ENCODE assay signal across 19 mouse cellular contexts in genomic region chr5:77364443-77365038, GRCm38 (mm10). TPM values are rescaled to one million over a fixed set of nuclear protein-coding genes. Genes with fewer than 3 reads are reported as not detected.
DNase-seq lines count a peak whose midpoint lies in the region; ATAC-seq lines count a peak whose summit lies in the region.
"Had no signal": no experiment of that assay in that cellular context is flagged by ENCODE, and none has a peak within 500 bp of the region (broad histone marks: within the 10 kb centered on the region; RNA-seq: fewer than 3 reads in every experiment).

No protein-coding gene starts in this region.

- peak; percentile 94 for DNase-seq in heart, adult 11 months
- DNase-seq in heart, postnatal 10 days: no peak
- DNase-seq in kidney, postnatal 36 days: no peak
- DNase-seq in ES-CJ7 (ENCODE audit: low read depth, low spot score) (peak; percentile 64), adipocyte (ENCODE audit: low spot score) (no peak)
- DNase-seq: adrenal gland, postnatal 10 days; cerebellum, adult 8-10 months; forebrain, postnatal 0 days; gastrocnemius, postnatal 10 days; liver, postnatal 0 days; thymus, postnatal 36 days had no signal

- 83% methylated on average over 3 of the region's 3 CpGs for WGBS in kidney, embryonic 15.5 days
- 69% methylated on average over 3 of the region's 3 CpGs for WGBS in embryonic facial prominence, embryonic 15.5 days
- 95% methylated on average over 3 of the region's 3 CpGs for WGBS in forebrain, embryonic 12.5 days

- H3K9me3 ChIP-seq in kidney, embryonic 15.5 days (replicated peaks): no peaks in the 10 kb centered on the region
- no peaks in the 10 kb centered on the region for H3K9me3 ChIP-seq in embryonic facial prominence, embryonic 15.5 days (replicated peaks)
- no peaks in the 10 kb centered on the region for H3K9me3 ChIP-seq in forebrain, embryonic 12.5 days
- H3K9me3 ChIP-seq: heart, embryonic 10.5 days; hindbrain, embryonic 12.5 days; limb, embryonic 12.5 days; midbrain, embryonic 15.5 days had no signal

- H3K4me1 ChIP-seq in kidney, embryonic 15.5 days: peaks cover 63% of the 10 kb centered on the region
- H3K4me1 ChIP-seq in embryonic facial prominence, embryonic 15.5 days: peaks cover 41% of the 10 kb centered on the region
- no peaks in the 10 kb centered on the region for H3K4me1 ChIP-seq in forebrain, embryonic 12.5 days
- H3K4me1 ChIP-seq: hindbrain, embryonic 12.5 days; midbrain, embryonic 15.5 days had no signal

- no peak overlapping the region for H3K4me3 ChIP-seq in kidney, embryonic 15.5 days (replicated peaks)
- H3K4me3 ChIP-seq in embryonic facial prominence, embryonic 15.5 days (replicated peaks): no peak overlapping the region
- no peak overlapping the region for H3K4me3 ChIP-seq in forebrain, embryonic 12.5 days (replicated peaks)
- H3K4me3 ChIP-seq: erythroblast, embryonic 14.5 days; heart, embryonic 10.5 days; hindbrain, embryonic 12.5 days; limb, embryonic 12.5 days; midbrain, embryonic 15.5 days had no signal

- no peak overlapping the region for H3K4me2 ChIP-seq in kidney, embryonic 15.5 days
- no peak overlapping the region for H3K4me2 ChIP-seq in embryonic facial prominence, embryonic 15.5 days (replicated peaks)
- H3K4me2 ChIP-seq in forebrain, embryonic 12.5 days: no peak overlapping the region
- H3K4me2 ChIP-seq: hindbrain, embryonic 12.5 days; limb, embryonic 12.5 days; midbrain, embryonic 15.5 days had no signal

- H3K9ac ChIP-seq in kidney, embryonic 15.5 days: no peak overlapping the region
- no peak overlapping the region for H3K9ac ChIP-seq in embryonic facial prominence, embryonic 15.5 days
- no peak overlapping the region for H3K9ac ChIP-seq in forebrain, embryonic 12.5 days
- H3K9ac ChIP-seq: forebrain, postnatal 0 days; hindbrain, embryonic 12.5 days; limb, embryonic 12.5 days; liver, postnatal 0 days; midbrain, embryonic 15.5 days had no signal

- H3K27me3 ChIP-seq in kidney, embryonic 15.5 days: no peaks in the 10 kb centered on the region
- H3K27me3 ChIP-seq in embryonic facial prominence, embryonic 15.5 days: no peaks in the 10 kb centered on the region
- H3K27me3 ChIP-seq in forebrain, embryonic 12.5 days: 0 out of 2 replicates have a peak, but pooled peaks cover 3% of the 10 kb centered on the region
- H3K27me3 ChIP-seq: hindbrain, embryonic 12.5 days; limb, embryonic 12.5 days; midbrain, embryonic 15.5 days had no signal

- H3K27ac ChIP-seq in kidney, embryonic 15.5 days: peak overlapping the region; percentile 64
- H3K27ac ChIP-seq in embryonic facial prominence, embryonic 15.5 days (replicated peaks): peak overlapping the region; percentile 22; the same call in 1 of the 2 replicates
- H3K27ac ChIP-seq in forebrain, embryonic 12.5 days: no peak overlapping the region
- H3K27ac ChIP-seq: heart, embryonic 10.5 days; hindbrain, embryonic 12.5 days; limb, embryonic 12.5 days; midbrain, embryonic 15.5 days had no signal

- H3K36me3 ChIP-seq in kidney, embryonic 15.5 days: no peaks in the 10 kb centered on the region
- H3K36me3 ChIP-seq in embryonic facial prominence, embryonic 15.5 days: no peaks in the 10 kb centered on the region
- no peaks in the 10 kb centered on the region for H3K36me3 ChIP-seq in forebrain, embryonic 12.5 days (replicated peaks)
- H3K36me3 ChIP-seq: heart, embryonic 10.5 days; hindbrain, embryonic 12.5 days; limb, embryonic 12.5 days; midbrain, embryonic 15.5 days had no signal

- ATAC-seq in kidney, embryonic 15.5 days (replicated peaks; ENCODE audit: low FRiP score): no peak; the same call in 1 of the 2 replicates
- ATAC-seq in embryonic facial prominence, embryonic 15.5 days (ENCODE audit: insufficient number of reproducible peaks, low FRiP score, low TSS enrichment, low read depth): no peak
- ATAC-seq in forebrain, embryonic 12.5 days (ENCODE audit: low FRiP score): no peak
- ATAC-seq: forebrain, postnatal 0 days; liver, postnatal 0 days; midbrain, embryonic 15.5 days had no signal

- intact Hi-C loops in heart, postnatal 10 days (cut with DNase I): no loop called here

RNA-seq across cellular contexts. Expression of gene Igfbp7, which starts 43.3 kb away (rescaled TPM):
- 100 to 1,000 TPM; 435 to 466 TPM for total RNA-seq in heart, postnatal 10 days (2021)
- polyA plus RNA-seq in kidney, embryonic 15.5 days (2015; fragmentation: Nextera tagmentation; extraction: Ambion mirVana): 343 and 354 TPM in 2 replicates
- polyA plus RNA-seq in embryonic facial prominence, embryonic 15.5 days (2015; fragmentation: Nextera tagmentation; extraction: Ambion mirVana): 107 and 116 TPM in 2 replicates
- 28.1 and 28.9 TPM in 2 replicates for polyA plus RNA-seq in forebrain, embryonic 12.5 days (2016; fragmentation: Nextera tagmentation; extraction: Ambion mirVana)

RNA-seq across cellular contexts. Expression of gene Polr2b, which starts 54.6 kb away (rescaled TPM):
- 10 to 100 TPM; 33.3 to 36.2 TPM for total RNA-seq in heart, postnatal 10 days (2021)
- polyA plus RNA-seq in kidney, embryonic 15.5 days (2015; fragmentation: Nextera tagmentation; extraction: Ambion mirVana): 67.0 and 69.5 TPM in 2 replicates
- polyA plus RNA-seq in embryonic facial prominence, embryonic 15.5 days (2015; fragmentation: Nextera tagmentation; extraction: Ambion mirVana): 52.2 and 53.8 TPM in 2 replicates
- polyA plus RNA-seq in forebrain, embryonic 12.5 days (2016; fragmentation: Nextera tagmentation; extraction: Ambion mirVana): 102 and 109 TPM in 2 replicates

RNA-seq across cellular contexts. Expression of gene Noa1, which starts 54.7 kb away (rescaled TPM):
- 10 to 100 TPM; 14.4 to 17.0 TPM for total RNA-seq in heart, postnatal 10 days (2021)
- polyA plus RNA-seq in kidney, embryonic 15.5 days (2015; fragmentation: Nextera tagmentation; extraction: Ambion mirVana): 35.7 and 36.2 TPM in 2 replicates
- 30.5 and 31.1 TPM in 2 replicates for polyA plus RNA-seq in embryonic facial prominence, embryonic 15.5 days (2015; fragmentation: Nextera tagmentation; extraction: Ambion mirVana)
- polyA plus RNA-seq in forebrain, embryonic 12.5 days (2016; fragmentation: Nextera tagmentation; extraction: Ambion mirVana): 36.3 and 37.5 TPM in 2 replicates

Comparison
In these comparisons a context has a peak if more than half of its experiments do, and no peak if none do; other contexts are left out.
1. DNase-seq: peak in heart, adult 11 months (single experiment) and ES-CJ7 (single experiment); none in heart, postnatal 10 days (0 of 2), kidney, postnatal 36 days (0 of 2) and adipocyte (single experiment).